Mouse (Mus musculus): Measurements from ENCODE around the gene Ap2b1.

- no peak for TF ChIP-seq CTCF (IDR thresholded peaks at IDR 0.05; ENCODE audit: low read depth)
- no peak for TF ChIP-seq EP300 (IDR thresholded peaks at IDR 0.05; ENCODE audit: low read depth)
These were observed 118.9 kb downstream of the Ap2b1 start for GRCm38 (mm10) chr11:83417708-83418107.

All from liver, embryonic 14.5 days (tissue).